Mouse (Mus musculus) heart, embryonic 16.5 days (tissue): ENCODE results near the gene Fbxl18. TPM values are rescaled to one million over a fixed set of nuclear protein-coding genes. Genes with fewer than 3 reads are reported as not detected.

Source experiments
- ATAC-seq: fragments of 200-750 bp; cut with Nextera tagmentation; replicated peaks from 2 replicates; pipeline ENCODE4 v1.8.0; 2017; ENCODE audit warnings: moderate number of reproducible peaks; ENCODE audit not compliant: insufficient read depth, low FRiP score; ENCODE audit errors: extremely low read depth
- H3K27ac ChIP-seq: fragments of 300-500 bp; sonication (generic); 2 replicates; pipeline ENCODE4 v1.5.1; 2014; ENCODE audit warnings: mild to moderate bottlenecking, low read length, control low read depth, moderate library complexity
- H3K27me3 ChIP-seq: fragments of 300-500 bp; sonication (generic); 2 replicates; pipeline ENCODE4 v1.6.1; 2014; ENCODE audit warnings: low read length, mixed read lengths; ENCODE audit not compliant: control insufficient read depth, insufficient read depth
- H3K36me3 ChIP-seq: fragments of 300-500 bp; sonication (generic); 2 replicates; pipeline ENCODE4 v1.6.1; 2014; ENCODE audit not compliant: control insufficient read depth, insufficient read depth
- H3K4me1 ChIP-seq: fragments of 300-500 bp; sonication (generic); 2 replicates; pipeline ENCODE4 v1.6.1; 2014; ENCODE audit warnings: low read length, mixed read lengths; ENCODE audit not compliant: control insufficient read depth, insufficient read depth
- H3K4me2 ChIP-seq: fragments of 300-500 bp; sonication (generic); 2 replicates; pipeline ENCODE4 v1.6.1; 2014; ENCODE audit warnings: low read depth, mild to moderate bottlenecking, control low read depth, low read length
- H3K4me3 ChIP-seq: fragments of 300-500 bp; sonication (generic); 2 replicates; pipeline ENCODE4 v1.5.1; 2014; ENCODE audit warnings: mild to moderate bottlenecking, control low read depth, low read length
- H3K9ac ChIP-seq: fragments of 300-500 bp; sonication (generic); 2 replicates; pipeline ENCODE4 v1.6.1; 2014; ENCODE audit warnings: low read length, control low read depth
- H3K9me3 ChIP-seq: fragments of 300-500 bp; sonication (generic); replicated peaks from 2 replicates; pipeline ENCODE4 v1.6.1; 2016; ENCODE audit warnings: low read length; ENCODE audit not compliant: control insufficient read depth
- WGBS: fragments of 180-500 bp; shearing (Covaris S2); extraction: QIAGEN DNeasy Blood & Tissue Kit; methylation state at CpG from one replicate; pipeline ENCODE4 v1.1.7; 2014; 5-methylcytosine and 5-hydroxymethylcytosine counted together
- polyA plus RNA-seq: library from polyadenylated mRNA; unstranded; fragments of >200 nt; fragmentation: Nextera tagmentation; extraction: Ambion mirVana; gene quantifications from 2 replicates; pipeline ENCODE4 v1.2.1, GENCODE M21; 2015

The Fbxl18 gene
- polyA plus RNA-seq, result 7.5 and 8.3 TPM in 2 replicates

- H3K4me2 ChIP-seq, result peak within 1 kb of the TSS; percentile 75
- under 1% methylated on average over 40 of the region's 40 CpGs for WGBS
- no peaks in the 10 kb centered on the region; the same call in none of the 2 replicates for H3K36me3 ChIP-seq
- H3K27ac ChIP-seq, result peak within 1 kb of the TSS; percentile 89
- H3K9ac ChIP-seq, result peak within 1 kb of the TSS; percentile 90
- no peaks in the 10 kb centered on the region for H3K27me3 ChIP-seq
- peak within 1 kb of the TSS; percentile 87 for H3K4me3 ChIP-seq
- H3K9me3 ChIP-seq, result no peaks in the 10 kb centered on the region
- peaks cover 17% of the 10 kb centered on the region for H3K4me1 ChIP-seq
- ATAC-seq, result peak; percentile 92
Measured at GRCm38 (mm10) chr5:142894918-142895613, at the start of gene Fbxl18. Fbxl18 (minus strand) TSS chr5:142895421.

GRCm38 (mm10) chr5:142940393-142940792, 45.2 kb upstream of the Fbxl18 start:
- Histone ChIP-seq H3K27me3 (no peaks in the 10 kb centered on the region), H3K9ac (no peak overlapping the region), H3K4me3 (no peak overlapping the region), H3K27ac (no peak overlapping the region), H3K9me3 (no peaks in the 10 kb centered on the region; the same call in 1 of the 2 replicates), H3K4me1 (peaks cover 10% of the 10 kb centered on the region), H3K4me2 (no peak overlapping the region), H3K36me3 (no peaks in the 10 kb centered on the region)
- WGBS, result 66% methylated on average over 2 of the region's 2 CpGs
- ATAC-seq, result no peak

- Histone ChIP-seq H3K36me3 (no peaks in the 10 kb centered on the region), H3K27ac (no peak overlapping the region), H3K9me3 (no peaks in the 10 kb centered on the region; the same call in 1 of the 2 replicates), H3K27me3 (no peaks in the 10 kb centered on the region), H3K4me1 (peaks cover 10% of the 10 kb centered on the region), H3K9ac (no peak overlapping the region), H3K4me2 (no peak overlapping the region), H3K4me3 (no peak overlapping the region)
- ATAC-seq, result no peak
- WGBS, result 36% methylated on average over 19 of the region's 19 CpGs
Measured at GRCm38 (mm10) chr5:142937956-142938727, 42.9 kb upstream of the Fbxl18 start.

- Histone ChIP-seq H3K4me1 (peaks cover 19% of the 10 kb centered on the region), H3K9ac (peak overlapping the region; percentile 71), H3K4me2 (peak overlapping the region; percentile 67), H3K36me3 (no peaks in the 10 kb centered on the region), H3K27ac (peak overlapping the region; percentile 32), H3K27me3 (no peaks in the 10 kb centered on the region), H3K9me3 (no peaks in the 10 kb centered on the region; the same call in 1 of the 2 replicates), H3K4me3 (peak overlapping the region; percentile 37)
- 5% methylated on average over 17 of the region's 17 CpGs for WGBS
- no peak for ATAC-seq
Measured at GRCm38 (mm10) chr5:142936336-142936719, 41.1 kb upstream of the Fbxl18 start.

GRCm38 (mm10) chr5:142935642-142936335, 40.6 kb upstream of the Fbxl18 start:
- H3K27ac ChIP-seq, result peak overlapping the region; percentile 32
- no peaks in the 10 kb centered on the region for H3K36me3 ChIP-seq
- 20% methylated on average over 13 of the region's 13 CpGs for WGBS
- H3K9me3 ChIP-seq, result no peaks in the 10 kb centered on the region; the same call in 1 of the 2 replicates
- peak overlapping the region; percentile 67 for H3K4me2 ChIP-seq
- peaks cover 22% of the 10 kb centered on the region for H3K4me1 ChIP-seq
- peak overlapping the region; percentile 71 for H3K9ac ChIP-seq
- H3K4me3 ChIP-seq, result peak overlapping the region; percentile 37
- no peaks in the 10 kb centered on the region for H3K27me3 ChIP-seq
- ATAC-seq, result peak; percentile 46; the same call in 1 of the 2 replicates

- H3K9me3 ChIP-seq, result no peaks in the 10 kb centered on the region
- peaks cover 22% of the 10 kb centered on the region for H3K4me1 ChIP-seq
- 69% methylated on average over 8 of the region's 8 CpGs for WGBS
- H3K27ac ChIP-seq, result no peak overlapping the region
- no peaks in the 10 kb centered on the region for H3K27me3 ChIP-seq
- H3K9ac ChIP-seq, result no peak overlapping the region
- no peak overlapping the region for H3K4me3 ChIP-seq
- no peaks in the 10 kb centered on the region for H3K36me3 ChIP-seq
- ATAC-seq, result no peak
- H3K4me2 ChIP-seq, result no peak overlapping the region
Measured at GRCm38 (mm10) chr5:142932731-142933130, 37.5 kb upstream of the Fbxl18 start.

GRCm38 (mm10) chr5:142932084-142932685, 37.0 kb upstream of the Fbxl18 start:
- peak overlapping the region; percentile 51 for H3K9ac ChIP-seq
- H3K9me3 ChIP-seq, result no peaks in the 10 kb centered on the region
- peak overlapping the region; percentile 51 for H3K4me2 ChIP-seq
- no peaks in the 10 kb centered on the region for H3K27me3 ChIP-seq
- H3K27ac ChIP-seq, result peak overlapping the region; percentile 65
- H3K4me1 ChIP-seq, result peaks cover 27% of the 10 kb centered on the region
- 16% methylated on average over 9 of the region's 9 CpGs for WGBS
- H3K4me3 ChIP-seq, result peak overlapping the region; percentile 8; the same call in 1 of the 2 replicates
- ATAC-seq, result peak; percentile 44
- H3K36me3 ChIP-seq, result no peaks in the 10 kb centered on the region

GRCm38 (mm10) chr5:142931241-142931745, 36.1 kb upstream of the Fbxl18 start:
- ATAC-seq, result no peak
- H3K4me1 ChIP-seq, result peaks cover 36% of the 10 kb centered on the region
- no peaks in the 10 kb centered on the region for H3K27me3 ChIP-seq
- H3K9me3 ChIP-seq, result no peaks in the 10 kb centered on the region
- H3K4me2 ChIP-seq, result no peak overlapping the region
- H3K4me3 ChIP-seq, result no peak overlapping the region
- H3K27ac ChIP-seq, result no peak overlapping the region
- 79% methylated on average over 9 of the region's 9 CpGs for WGBS
- no peaks in the 10 kb centered on the region for H3K36me3 ChIP-seq
- no peak overlapping the region; the same call in none of the 2 replicates for H3K9ac ChIP-seq
